Mouse (Mus musculus) hindbrain, postnatal 0 days (tissue): ENCODE results near the gene Spata2l. TPM values are rescaled to one million over a fixed set of nuclear protein-coding genes. Genes with fewer than 3 reads are reported as not detected.

ENCODE experiments used
- ATAC-seq: fragments of 200-750 bp; cut with Nextera tagmentation; 2 replicates; pipeline ENCODE4 v1.8.0; 2017; ENCODE audit warnings: mild to moderate bottlenecking, moderate TSS enrichment, moderate library complexity
- DNase-seq: peaks from one replicate; pipeline ENCODE4 v3.0.0-alpha.2; 2015; ENCODE audit warnings: low spot score
- H3K27ac ChIP-seq: fragments of 300-500 bp; sonication (generic); 2 replicates; pipeline ENCODE4 v1.5.1; 2014; ENCODE audit warnings: mild to moderate bottlenecking
- H3K27me3 ChIP-seq: fragments of 300-500 bp; sonication (generic); 2 replicates; pipeline ENCODE4 v1.6.1; 2014; ENCODE audit warnings: low read length, mixed read lengths; ENCODE audit not compliant: insufficient read depth
- H3K36me3 ChIP-seq: fragments of 300-500 bp; sonication (generic); 2 replicates; pipeline ENCODE4 v1.6.1; 2014; ENCODE audit warnings: low read length, mixed read lengths; ENCODE audit not compliant: insufficient read depth
- H3K4me1 ChIP-seq: fragments of 300-500 bp; sonication (generic); 2 replicates; pipeline ENCODE4 v1.6.1; 2014; ENCODE audit warnings: antibody characterized with exemption, low read length, mixed read lengths; ENCODE audit not compliant: insufficient read depth
- H3K4me2 ChIP-seq: fragments of 300-500 bp; sonication (generic); 2 replicates; pipeline ENCODE4 v1.6.1; 2014; ENCODE audit warnings: low read depth, mild to moderate bottlenecking, low read length, moderate library complexity, mixed read lengths
- H3K4me3 ChIP-seq: fragments of 300-500 bp; sonication (generic); 2 replicates; pipeline ENCODE4 v1.5.1; 2014; ENCODE audit warnings: low read length
- H3K9ac ChIP-seq: fragments of 300-500 bp; sonication (generic); replicated peaks from 2 replicates; pipeline ENCODE4 v1.6.1; 2014; ENCODE audit warnings: mild to moderate bottlenecking, low read length, moderate library complexity, mixed read lengths
- H3K9me3 ChIP-seq: fragments of 300-500 bp; sonication (generic); 2 replicates; pipeline ENCODE4 v1.6.1; 2016; ENCODE audit warnings: low read length, mixed read lengths
- CTCF ChIP-seq: IDR thresholded peaks from 2 replicates; pipeline ENCODE4 v1.5.1; 2016; ENCODE audit warnings: antibody characterized with exemption, control low read depth, low read depth
- WGBS: fragments of 180-500 bp; shearing (Covaris S2); extraction: QIAGEN DNeasy Blood & Tissue Kit; methylation state at CpG from one replicate; pipeline ENCODE4 v1.1.7; 2014; 5-methylcytosine and 5-hydroxymethylcytosine counted together
- polyA plus RNA-seq: library from polyadenylated mRNA; unstranded; fragments of >200 nt; fragmentation: Nextera tagmentation; extraction: Ambion mirVana; gene quantifications from 2 replicates; pipeline ENCODE4 v1.2.1, GENCODE M21; 2015
- total RNA-seq: library from RNA; depleted of rRNA; stranded (reverse); fragments of >200 nt; gene quantifications from 2 replicates; pipeline ENCODE4 v1.2.3, GENCODE M21; 2014

The Spata2l gene
- total and polyA plus RNA-seq, 2 experiments from 2014 or later, result 15.8 to 19.4 TPM

DNA sequence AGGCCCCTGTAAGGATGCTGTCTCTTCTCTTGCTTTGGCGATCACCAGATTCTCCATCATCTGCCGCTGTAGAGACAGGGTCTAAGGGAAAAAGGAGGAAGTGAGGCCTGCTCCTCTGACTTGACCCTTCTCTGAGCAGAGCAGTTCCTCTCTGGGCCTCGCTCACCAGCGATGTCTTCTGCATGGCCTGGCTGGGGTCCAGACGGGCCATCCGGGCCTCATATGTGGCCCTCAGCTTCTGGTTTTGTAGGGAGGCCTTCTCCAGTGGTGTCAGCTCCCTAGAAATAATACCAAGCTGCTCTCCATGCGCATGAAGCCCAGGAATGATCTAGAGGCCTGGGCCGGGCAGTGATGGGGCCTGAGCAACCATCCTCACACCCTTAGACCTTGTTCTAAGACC is 12.6 kb upstream of the Spata2l start:
- Histone ChIP-seq H3K27ac (no peak overlapping the region), H3K9ac (no peak overlapping the region), H3K4me2 (no peak overlapping the region), H3K4me3 (no peak overlapping the region), H3K4me1 (peaks cover 9% of the 10 kb centered on the region), H3K36me3 (peaks cover 73% of the 10 kb centered on the region), H3K9me3 (no peaks in the 10 kb centered on the region), H3K27me3 (no peaks in the 10 kb centered on the region)
- WGBS, result 93% methylated on average over 8 of the region's 8 CpGs
- DNase-seq (no peak), ATAC-seq (no peak)
- TF ChIP-seq CTCF, result no peak

- ATAC-seq (no peak), DNase-seq (no peak)
- Histone ChIP-seq H3K27me3 (no peaks in the 10 kb centered on the region), H3K4me1 (peaks cover 3% of the 10 kb centered on the region), H3K9ac (no peak overlapping the region), H3K36me3 (peaks cover 77% of the 10 kb centered on the region), H3K4me2 (no peak overlapping the region), H3K9me3 (no peaks in the 10 kb centered on the region), H3K27ac (no peak overlapping the region), H3K4me3 (no peak overlapping the region)
- TF ChIP-seq CTCF, result no peak
- WGBS, result 99% methylated on average over 6 of the region's 6 CpGs
Observed at GRCm38 (mm10) chr8:123247748-123248147, 11.7 kb upstream of the Spata2l start.

DNA sequence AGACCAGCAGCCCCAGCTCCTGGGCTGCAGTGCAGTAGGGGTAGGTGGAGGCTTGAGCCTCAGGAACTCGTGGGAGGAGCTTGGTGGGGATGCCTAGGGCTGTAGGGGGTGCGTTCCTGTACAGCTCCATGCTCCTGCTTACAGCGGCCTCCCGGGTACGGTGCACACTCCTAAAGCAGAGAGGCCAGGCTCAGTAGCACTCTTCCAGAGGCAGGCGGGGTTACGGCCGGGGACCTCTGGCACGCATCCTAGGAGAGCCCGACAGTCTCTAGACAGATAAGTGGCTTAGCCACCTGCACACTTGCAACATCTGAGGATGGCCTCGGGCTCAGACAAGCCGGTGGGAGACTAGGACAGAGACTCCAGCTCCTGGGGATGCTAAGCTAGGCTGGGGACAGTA is 9.5 kb upstream of the Spata2l start:
- no peak for ATAC-seq
- no peak overlapping the region for H3K27ac ChIP-seq
- no peak for TF ChIP-seq CTCF
- H3K4me1 ChIP-seq, result no peaks in the 10 kb centered on the region
- H3K27me3 ChIP-seq, result no peaks in the 10 kb centered on the region
- H3K4me2 ChIP-seq, result no peak overlapping the region
- peaks cover 75% of the 10 kb centered on the region for H3K36me3 ChIP-seq
- WGBS, result 93% methylated on average over 12 of the region's 12 CpGs
- no peak overlapping the region for H3K9ac ChIP-seq
- DNase-seq, result no peak
- H3K4me3 ChIP-seq, result no peak overlapping the region
- H3K9me3 ChIP-seq, result no peaks in the 10 kb centered on the region

- H3K9ac ChIP-seq, result no peak overlapping the region
- no peak overlapping the region for H3K4me3 ChIP-seq
- WGBS, result 92% methylated on average over 4 of the region's 4 CpGs
- ATAC-seq, result no peak
- no peak for TF ChIP-seq CTCF
- no peak overlapping the region for H3K4me2 ChIP-seq
- peaks cover 66% of the 10 kb centered on the region for H3K36me3 ChIP-seq
- DNase-seq, result no peak
- H3K27ac ChIP-seq, result no peak overlapping the region
- H3K27me3 ChIP-seq, result no peaks in the 10 kb centered on the region
- H3K9me3 ChIP-seq, result no peaks in the 10 kb centered on the region
- no peaks in the 10 kb centered on the region for H3K4me1 ChIP-seq
Observed at GRCm38 (mm10) chr8:123244382-123244781, 8.3 kb upstream of the Spata2l start.

DNA sequence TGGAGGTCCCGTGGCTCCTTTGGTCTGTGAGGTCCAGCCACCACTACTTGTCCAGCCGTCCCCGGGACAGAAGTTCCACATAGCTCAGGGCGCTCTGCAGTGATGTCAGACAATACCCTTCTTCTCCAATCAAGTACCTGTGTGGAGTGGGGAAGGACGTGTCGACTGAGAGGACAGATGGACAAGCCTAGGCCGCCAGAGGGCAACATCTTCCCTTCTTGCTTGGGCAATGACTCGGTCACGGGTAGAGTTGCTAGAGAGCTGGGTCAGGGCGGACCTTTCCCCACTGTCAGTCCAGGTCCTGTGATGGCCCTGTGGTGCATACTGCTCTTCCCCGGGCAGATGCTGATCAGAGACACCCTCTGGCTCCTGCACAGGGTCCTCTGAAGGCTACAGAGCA is 7.0 kb upstream of the Spata2l start:
- Histone ChIP-seq H3K4me2 (no peak overlapping the region), H3K9ac (no peak overlapping the region), H3K36me3 (peaks cover 54% of the 10 kb centered on the region), H3K4me3 (no peak overlapping the region), H3K4me1 (no peaks in the 10 kb centered on the region), H3K27ac (no peak overlapping the region), H3K9me3 (no peaks in the 10 kb centered on the region), H3K27me3 (no peaks in the 10 kb centered on the region)
- 75% methylated on average over 11 of the region's 11 CpGs for WGBS
- no peak for TF ChIP-seq CTCF
- DNase-seq (no peak), ATAC-seq (no peak)

GRCm38 (mm10) chr8:123242107-123242923 is 6.3 kb upstream of the Spata2l start:
- DNase-seq (no peak), ATAC-seq (no peak)
- Histone ChIP-seq H3K9me3 (no peaks in the 10 kb centered on the region), H3K9ac (no peak overlapping the region), H3K36me3 (peaks cover 47% of the 10 kb centered on the region), H3K4me1 (no peaks in the 10 kb centered on the region), H3K4me3 (no peak overlapping the region), H3K27ac (no peak overlapping the region), H3K27me3 (no peaks in the 10 kb centered on the region), H3K4me2 (no peak overlapping the region)
- 87% methylated on average over 7 of the region's 7 CpGs for WGBS
- TF ChIP-seq CTCF, result no peak

GRCm38 (mm10) chr8:123239398-123239797 is 3.4 kb upstream of the Spata2l start:
- WGBS, result 74% methylated on average over 10 of the region's 10 CpGs
- H3K36me3 ChIP-seq, result peaks cover 20% of the 10 kb centered on the region

More at GRCm38 (mm10) chr8:123239398-123239797, 3.4 kb upstream of the Spata2l start:
- H3K4me3 ChIP-seq, result no peak overlapping the region
- no peak overlapping the region for H3K4me2 ChIP-seq
- TF ChIP-seq CTCF, result no peak
- no peak for ATAC-seq
- no peak for DNase-seq
- no peak overlapping the region for H3K27ac ChIP-seq
- H3K27me3 ChIP-seq, result no peaks in the 10 kb centered on the region
- H3K9ac ChIP-seq, result no peak overlapping the region
- peaks cover 15% of the 10 kb centered on the region for H3K4me1 ChIP-seq
- no peaks in the 10 kb centered on the region for H3K9me3 ChIP-seq
